Mouse (Mus musculus) limb, embryonic 13.5 days (tissue): Measurements from ENCODE around the gene B3galnt2. TPM values are rescaled to one million over a fixed set of nuclear protein-coding genes. Genes with fewer than 3 reads are reported as not detected.

ENCODE experiments used
- ATAC-seq: fragments of 200-750 bp; cut with Nextera tagmentation; 2 replicates; pipeline ENCODE4 v1.8.0; 2017; ENCODE audit warnings: low read depth, moderate number of reproducible peaks, moderate TSS enrichment; ENCODE audit not compliant: low FRiP score
- H3K27ac ChIP-seq: fragments of 300-500 bp; sonication (generic); 2 replicates; pipeline ENCODE4 v1.5.1; 2015; ENCODE audit warnings: inconsistent platforms, mild to moderate bottlenecking, moderate library complexity
- H3K27me3 ChIP-seq: fragments of 300-500 bp; sonication (generic); 2 replicates; pipeline ENCODE4 v1.6.1; 2015; ENCODE audit warnings: mild to moderate bottlenecking, inconsistent platforms
- H3K36me3 ChIP-seq: fragments of 300-500 bp; sonication (generic); 2 replicates; pipeline ENCODE4 v1.6.1; 2015; ENCODE audit warnings: inconsistent platforms, mild to moderate bottlenecking, moderate library complexity
- H3K4me1 ChIP-seq: fragments of 300-500 bp; sonication (generic); 2 replicates; pipeline ENCODE4 v1.6.1; 2015; ENCODE audit warnings: inconsistent platforms
- H3K4me2 ChIP-seq: fragments of 300-500 bp; sonication (generic); replicated peaks from 2 replicates; pipeline ENCODE4 v1.6.1; 2015; ENCODE audit warnings: inconsistent platforms, mild to moderate bottlenecking, moderate library complexity
- H3K4me3 ChIP-seq: fragments of 300-500 bp; sonication (generic); 2 replicates; pipeline ENCODE4 v1.5.1; 2015; ENCODE audit warnings: moderate library complexity, mild to moderate bottlenecking, inconsistent platforms
- H3K9ac ChIP-seq: fragments of 300-500 bp; sonication (generic); 2 replicates; pipeline ENCODE4 v1.6.1; 2015; ENCODE audit warnings: mild to moderate bottlenecking, inconsistent platforms
- H3K9me3 ChIP-seq: fragments of 300-500 bp; sonication (generic); 2 replicates; pipeline ENCODE4 v1.6.1; 2016; ENCODE audit warnings: inconsistent platforms
- WGBS: fragments of 180-500 bp; shearing (Covaris S2); methylation state at CpG from one replicate; pipeline ENCODE4 v1.1.7; 2015; 5-methylcytosine and 5-hydroxymethylcytosine counted together
- polyA plus RNA-seq: library from polyadenylated mRNA; unstranded; fragments of >200 nt; fragmentation: Nextera tagmentation; extraction: Ambion mirVana; gene quantifications from 2 replicates; pipeline ENCODE4 v1.2.1, GENCODE M21; 2015

B3galnt2 gene
- polyA plus RNA-seq, 1 experiment from 2014 or later: 45.5 TPM

DNA sequence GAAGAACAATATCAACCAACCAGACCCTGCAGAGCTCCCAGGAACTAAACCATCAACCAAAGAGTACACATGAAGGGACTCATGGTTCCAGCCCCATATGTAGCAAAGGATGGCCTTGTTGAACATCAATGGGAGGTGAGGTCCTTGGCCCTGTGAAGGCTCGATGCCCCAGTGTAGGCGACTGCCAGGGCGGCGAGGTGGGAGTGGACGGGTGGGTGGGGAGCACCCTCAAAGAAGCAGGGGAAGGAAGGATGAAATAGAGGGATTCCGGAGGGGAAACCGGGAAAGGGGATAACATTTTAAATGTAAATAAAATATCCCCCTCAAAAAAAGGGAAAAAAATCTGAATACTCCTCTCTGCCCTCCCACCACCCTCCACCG, 84.6 kb downstream of the B3galnt2 start:
- H3K27ac ChIP-seq: peak overlapping the region; percentile 48; the same call in 1 of the 2 replicates
- ATAC-seq: peak; percentile 55
- H3K9ac ChIP-seq: peak overlapping the region; percentile 81
- no peaks in the 10 kb centered on the region for H3K27me3 ChIP-seq
- H3K36me3 ChIP-seq: no peaks in the 10 kb centered on the region
- H3K4me2 ChIP-seq: peak overlapping the region; percentile 93
- H3K4me3 ChIP-seq: peak overlapping the region; percentile 65
- H3K9me3 ChIP-seq: no peaks in the 10 kb centered on the region
- 1% methylated on average over 8 of the region's 8 CpGs for WGBS
- peaks cover 14% of the 10 kb centered on the region for H3K4me1 ChIP-seq

DNA sequence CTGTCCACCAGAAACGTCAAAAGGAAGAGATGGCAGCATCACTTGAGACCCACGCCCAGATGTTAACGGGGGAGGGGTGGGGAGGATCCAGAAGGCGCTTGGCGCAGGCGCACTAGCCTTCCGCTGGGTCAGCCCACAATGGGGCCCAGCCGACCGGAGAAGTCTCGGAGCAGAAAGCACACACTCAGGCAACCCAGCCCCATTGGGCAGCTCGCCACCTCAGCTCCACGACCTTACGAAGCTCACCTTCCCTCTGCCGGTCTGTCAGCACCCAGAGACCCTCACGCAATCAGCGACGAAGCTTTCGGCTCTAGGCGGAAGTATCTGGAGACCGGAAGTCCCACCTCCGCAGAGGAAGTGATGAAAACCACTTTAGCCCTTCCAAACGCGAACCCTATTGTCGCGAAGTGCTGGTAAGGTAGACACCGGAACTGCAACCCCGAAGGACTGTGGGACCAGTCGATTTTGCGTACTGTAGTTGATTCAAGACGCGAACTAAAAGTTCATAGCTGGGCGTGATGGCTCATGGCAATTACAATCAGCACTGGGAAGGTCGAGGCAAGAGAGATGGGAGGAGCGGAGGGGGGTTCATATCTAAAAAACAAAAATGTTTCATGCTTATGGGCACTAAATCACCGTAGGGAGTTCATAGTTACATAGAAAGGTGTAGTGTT, 85.2 kb downstream of the B3galnt2 start, which contains the start of gene Tbce:
Tbce (minus strand) TSS at position 347 of the 674 bp plus-strand sequence.
- Histone ChIP-seq H3K27me3 (no peaks in the 10 kb centered on the region), H3K9ac (peak within 1 kb of the TSS; percentile 81), H3K4me2 (peak within 1 kb of the TSS; percentile 93), H3K9me3 (no peaks in the 10 kb centered on the region), H3K36me3 (no peaks in the 10 kb centered on the region), H3K4me1 (peaks cover 14% of the 10 kb centered on the region), H3K4me3 (peak within 1 kb of the TSS; percentile 65), H3K27ac (peak within 1 kb of the TSS; percentile 97)
- 2% methylated on average over 35 of the region's 35 CpGs for WGBS
- peak; percentile 97 for ATAC-seq

DNA sequence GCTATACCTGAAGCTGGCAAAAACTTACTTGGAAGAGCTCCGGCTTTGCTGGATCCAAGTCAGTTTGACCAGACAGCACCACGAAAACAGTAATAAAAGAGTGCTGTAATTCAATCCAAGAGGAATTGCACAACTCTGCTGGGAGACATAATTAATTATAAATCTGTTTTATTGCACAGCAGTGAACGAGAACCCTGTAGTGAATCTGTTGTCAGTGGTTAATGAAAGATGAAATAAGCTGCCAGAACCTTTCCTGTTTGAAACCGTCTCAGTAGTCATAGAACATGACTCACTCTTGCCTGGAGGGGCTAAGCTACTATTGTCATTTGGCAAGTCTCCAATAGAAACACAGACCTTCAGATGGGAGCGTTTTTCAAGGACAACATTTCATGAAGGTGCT, 85.9 kb downstream of the B3galnt2 start:
- Histone ChIP-seq H3K9ac (peak overlapping the region; percentile 81), H3K4me1 (peaks cover 14% of the 10 kb centered on the region), H3K27me3 (no peaks in the 10 kb centered on the region), H3K9me3 (no peaks in the 10 kb centered on the region), H3K4me3 (peak overlapping the region; percentile 65), H3K27ac (peak overlapping the region; percentile 97; the same call in 1 of the 2 replicates), H3K36me3 (no peaks in the 10 kb centered on the region), H3K4me2 (peak overlapping the region; percentile 93)
- WGBS: 35% methylated on average over 5 of the region's 5 CpGs
- ATAC-seq: no peak

DNA sequence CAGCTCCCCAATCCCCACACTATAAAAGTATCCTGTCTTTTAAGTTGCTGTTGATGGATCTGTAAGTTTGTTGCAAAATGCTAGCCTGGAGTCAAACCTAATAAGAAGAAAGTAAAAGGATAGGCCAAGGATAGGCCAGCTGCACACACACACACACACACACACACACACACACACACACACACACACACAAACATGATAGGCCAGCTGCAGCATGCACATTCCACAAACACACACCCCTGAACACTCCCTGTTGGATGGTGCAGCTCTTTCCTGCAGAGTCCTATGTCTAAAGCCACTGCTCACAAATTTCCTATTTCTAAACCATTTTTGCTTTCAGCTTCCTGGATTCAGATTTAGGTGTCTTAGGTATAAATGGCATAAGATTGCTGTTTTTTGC, 89.6 kb downstream of the B3galnt2 start:
- no peak overlapping the region for H3K4me3 ChIP-seq
- no peak overlapping the region for H3K9ac ChIP-seq
- no peaks in the 10 kb centered on the region for H3K9me3 ChIP-seq
- peaks cover 7% of the 10 kb centered on the region for H3K4me1 ChIP-seq
- H3K27ac ChIP-seq: no peak overlapping the region
- H3K4me2 ChIP-seq: no peak overlapping the region
- no peaks in the 10 kb centered on the region for H3K27me3 ChIP-seq
- no peak for ATAC-seq
- H3K36me3 ChIP-seq: peaks cover 18% of the 10 kb centered on the region

DNA sequence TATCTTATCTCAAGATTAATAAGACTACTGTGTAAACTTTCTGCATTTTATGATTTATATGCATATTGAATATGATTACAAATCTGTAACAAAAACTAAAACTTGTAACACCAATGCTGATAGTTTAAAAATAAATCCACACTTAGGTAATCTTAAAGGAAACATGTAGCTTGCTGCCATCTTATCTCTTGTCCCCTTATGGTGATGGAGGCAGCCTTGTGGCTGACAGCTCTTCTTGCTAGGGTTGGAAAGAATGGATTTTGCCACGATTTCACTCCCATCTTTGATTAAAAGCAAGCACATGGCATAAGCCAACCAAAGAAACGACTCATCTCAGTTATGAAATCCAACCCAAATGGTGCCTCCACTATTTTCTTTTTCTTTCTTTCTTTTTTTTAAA, 90.3 kb downstream of the B3galnt2 start:
- Histone ChIP-seq H3K4me3 (no peak overlapping the region), H3K9me3 (no peaks in the 10 kb centered on the region), H3K4me1 (peaks cover 6% of the 10 kb centered on the region), H3K36me3 (peaks cover 24% of the 10 kb centered on the region), H3K4me2 (no peak overlapping the region), H3K27ac (no peak overlapping the region), H3K27me3 (no peaks in the 10 kb centered on the region), H3K9ac (no peak overlapping the region)
- 73% methylated on average over 2 of the region's 2 CpGs for WGBS
- ATAC-seq: no peak

Other genes starting within 250 kb of the B3galnt2 start
- gene Gng4, start 170.4 kb upstream of the B3galnt2 start, polyA plus RNA-seq: 4.5 and 5.1 TPM in 2 replicates
- 64.5 and 66.0 TPM in 2 replicates for gene Tbce, start 85.2 kb downstream of the B3galnt2 start, polyA plus RNA-seq
- gene Arid4b, start 108.8 kb downstream of the B3galnt2 start, polyA plus RNA-seq: 102 and 111 TPM in 2 replicates
- 60.8 and 62.9 TPM in 2 replicates for gene Ggps1, start 109.0 kb downstream of the B3galnt2 start, polyA plus RNA-seq